Mouse (Mus musculus): ENCODE data around the gene Rptor.

Gene Rptor

GRCm38 (mm10) chr11:119653336-119653735 is 50.6 kb downstream of the Rptor start:
- peak; percentile 21 for DNase-seq (ENCODE audit: low spot score)

- no peak for DNase-seq (ENCODE audit: low spot score)
Observed at GRCm38 (mm10) chr11:119657534-119657933, 54.8 kb downstream of the Rptor start.

DNA sequence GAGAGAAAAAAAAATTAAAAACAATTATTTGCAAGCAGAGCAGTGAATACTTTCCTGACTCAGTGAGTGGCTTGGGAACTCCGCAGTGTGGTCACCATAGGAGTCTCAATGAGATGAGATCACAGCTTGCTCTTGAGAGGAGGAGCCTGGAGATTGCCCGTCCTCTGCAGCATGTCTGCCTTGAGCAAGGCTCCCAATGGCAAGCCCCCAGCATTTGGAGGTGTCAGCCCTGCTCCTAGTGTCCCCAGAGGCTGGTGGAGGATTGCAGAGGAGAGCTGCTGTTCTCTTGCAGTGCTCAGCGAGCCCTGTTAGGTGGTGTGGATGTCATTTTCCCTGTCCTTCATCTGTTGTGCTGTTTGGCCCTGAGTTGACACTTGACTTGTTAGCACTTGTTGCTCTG is 56.6 kb downstream of the Rptor start:
- no peak for DNase-seq (ENCODE audit: low spot score)

GRCm38 (mm10) chr11:119661479-119661878 is 58.8 kb downstream of the Rptor start:
- DNase-seq (ENCODE audit: low spot score), result peak; percentile 82

DNA sequence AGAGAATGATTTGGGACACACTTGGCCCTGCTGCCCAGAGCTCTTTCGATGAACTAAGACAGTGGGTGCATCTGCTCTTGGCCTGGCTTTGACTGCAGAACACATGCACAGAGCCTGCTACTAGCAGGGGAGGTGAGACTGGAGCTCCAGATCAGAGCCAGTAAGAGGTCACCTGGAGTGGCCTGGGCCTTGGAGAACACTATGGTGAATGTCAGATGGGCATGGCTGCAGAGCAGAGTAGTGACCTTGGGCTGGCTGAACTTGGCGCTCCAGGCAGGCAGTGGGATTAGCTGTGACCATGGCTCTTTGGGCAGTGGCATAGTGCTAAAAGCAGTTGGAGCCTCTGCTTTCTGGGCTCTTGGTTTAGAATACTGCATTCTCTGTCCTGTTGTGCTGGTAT is 61.2 kb downstream of the Rptor start:
- no peak for DNase-seq (ENCODE audit: low spot score)

DNA sequence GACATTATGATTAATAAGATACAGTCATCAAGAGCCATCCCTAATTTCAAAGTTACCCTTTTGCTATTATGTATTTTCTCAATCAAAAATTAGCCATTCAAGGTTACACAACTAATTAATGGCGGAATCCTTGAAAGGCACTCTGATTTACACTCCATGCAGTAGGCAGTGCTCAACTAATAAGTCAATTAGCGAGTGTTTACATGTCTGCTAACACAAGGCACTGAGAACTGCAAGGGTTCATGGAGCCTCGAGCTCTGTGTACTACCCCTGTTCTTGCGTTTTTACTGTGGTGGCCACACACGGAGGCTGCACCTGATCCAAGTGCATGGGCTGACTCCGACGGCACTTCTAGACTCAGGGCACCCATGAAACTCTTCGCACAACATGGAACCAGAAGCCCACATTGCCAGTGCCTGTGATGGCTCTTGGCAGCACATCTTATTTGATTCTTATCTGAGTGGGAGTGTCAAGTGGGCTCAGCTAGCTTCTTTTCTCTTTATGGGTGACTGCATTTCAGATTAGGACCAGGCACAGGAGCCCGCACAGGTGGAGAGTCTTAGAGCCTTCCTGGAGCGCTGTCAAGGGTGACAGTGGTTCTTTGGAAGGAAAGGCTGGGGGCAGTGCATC is 62.1 kb downstream of the Rptor start:
- no peak for DNase-seq (ENCODE audit: low spot score)

DNA sequence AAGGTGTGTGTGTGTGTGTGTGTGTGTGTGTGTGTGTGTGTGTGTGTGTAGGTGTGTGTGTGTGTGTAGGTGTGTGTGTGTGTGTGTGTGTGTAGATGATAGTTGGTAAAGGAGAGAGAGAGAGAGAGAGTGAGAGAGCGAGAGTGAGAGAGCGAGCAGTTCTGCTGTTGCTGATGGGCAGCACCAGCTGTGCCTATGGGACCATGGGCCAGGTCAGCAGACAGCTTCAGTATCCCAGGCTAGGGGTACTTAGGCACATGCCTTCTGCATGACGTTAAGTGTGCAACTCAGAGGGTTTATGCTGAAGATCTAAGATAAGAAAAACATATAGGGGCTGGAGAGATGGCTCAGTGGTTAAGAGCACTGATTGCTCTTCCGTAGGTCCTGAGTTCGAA is 62.6 kb downstream of the Rptor start:
- DNase-seq (ENCODE audit: low spot score), result no peak

DNA sequence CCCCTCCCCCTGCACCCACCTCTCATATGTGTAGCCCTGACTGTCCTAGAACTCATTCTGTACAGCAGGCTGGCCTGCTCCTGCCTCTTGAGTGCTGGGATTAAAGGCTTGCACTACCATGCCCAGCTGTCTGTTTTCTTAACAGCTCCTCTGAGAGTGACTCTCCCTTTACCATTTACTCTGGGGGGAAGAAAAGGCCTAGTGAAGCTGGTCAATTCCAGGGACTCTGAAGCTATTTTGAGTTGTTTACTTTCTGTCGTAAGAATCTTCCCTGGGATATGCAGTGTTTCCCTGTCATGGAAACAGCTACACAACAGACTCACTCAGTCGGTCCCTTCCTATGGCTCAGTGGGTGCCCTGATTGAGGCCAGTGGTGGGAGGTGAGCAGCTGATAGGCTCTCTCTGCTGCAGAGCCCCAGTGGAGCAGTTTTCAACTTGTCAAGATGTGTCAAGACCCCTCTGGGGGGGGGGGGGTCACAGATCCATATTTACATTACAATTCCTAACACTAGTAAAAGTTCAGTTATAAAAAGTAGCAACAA is 63.9 kb downstream of the Rptor start:
- DNase-seq (ENCODE audit: low spot score), result peak; percentile 11

- DNase-seq (ENCODE audit: low spot score), result no peak
Observed at GRCm38 (mm10) chr11:119670690-119671666, 68.3 kb downstream of the Rptor start.

DNA sequence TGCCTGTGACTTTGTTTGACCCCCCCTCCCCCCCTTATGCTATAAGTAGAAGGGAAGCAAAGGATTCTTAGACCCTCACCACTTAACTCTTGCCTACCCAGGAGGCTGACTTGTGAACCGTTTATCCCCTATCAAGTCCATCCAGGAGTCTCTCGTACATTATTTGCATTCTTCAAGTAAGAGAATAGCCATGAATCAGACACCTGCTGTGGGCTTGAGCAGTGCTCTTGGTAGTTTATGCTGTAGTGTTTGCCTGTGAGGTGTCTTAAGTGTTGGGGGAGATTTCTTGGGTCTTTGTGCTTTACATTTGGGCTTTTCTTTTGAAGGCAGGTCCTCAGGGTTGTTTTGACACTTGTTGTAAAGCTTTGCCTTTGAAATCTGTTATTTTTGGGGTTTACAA is 69.3 kb downstream of the Rptor start:
- no peak for DNase-seq (ENCODE audit: low spot score)

DNA sequence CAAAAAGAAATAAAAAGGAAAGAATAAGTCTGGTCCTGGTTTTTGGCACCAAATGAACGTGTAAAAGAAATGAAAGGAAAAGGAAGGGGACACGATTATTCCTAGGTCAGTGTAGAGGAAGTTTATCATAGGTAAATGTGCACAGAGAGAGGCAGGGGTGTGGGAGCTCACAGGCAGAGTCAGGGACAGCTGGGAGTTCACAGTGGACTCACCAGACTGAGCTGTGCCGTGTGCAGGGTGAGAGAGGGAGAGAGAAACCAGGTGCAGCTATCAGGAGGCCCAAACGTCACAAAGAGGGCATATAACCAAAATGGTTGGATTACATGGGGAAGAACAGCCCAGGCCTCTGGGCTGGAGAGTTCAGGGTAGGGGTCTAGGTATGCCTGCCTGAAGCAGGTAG is 70.1 kb downstream of the Rptor start:
- DNase-seq (ENCODE audit: low spot score), result no peak

DNA sequence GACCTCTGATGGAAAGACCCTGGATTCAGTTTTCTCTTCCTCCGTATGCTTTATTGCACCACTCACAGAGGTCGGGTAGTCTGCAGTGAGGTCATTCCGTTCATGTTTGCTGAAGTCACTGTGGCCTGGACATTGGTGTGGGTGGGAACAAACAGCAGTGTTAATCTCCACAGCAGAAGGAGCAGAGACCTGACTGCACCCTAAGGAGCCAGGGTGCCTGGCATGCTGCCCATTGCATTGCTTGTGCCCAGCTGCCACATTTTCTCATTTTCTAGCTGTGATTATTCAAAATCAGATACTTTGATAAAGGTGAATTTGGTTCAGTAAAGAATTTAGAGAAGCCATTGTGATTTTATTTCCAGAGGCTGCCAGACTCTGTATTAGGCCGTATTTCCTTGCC is 72.1 kb downstream of the Rptor start:
- no peak for DNase-seq (ENCODE audit: low spot score)

DNA sequence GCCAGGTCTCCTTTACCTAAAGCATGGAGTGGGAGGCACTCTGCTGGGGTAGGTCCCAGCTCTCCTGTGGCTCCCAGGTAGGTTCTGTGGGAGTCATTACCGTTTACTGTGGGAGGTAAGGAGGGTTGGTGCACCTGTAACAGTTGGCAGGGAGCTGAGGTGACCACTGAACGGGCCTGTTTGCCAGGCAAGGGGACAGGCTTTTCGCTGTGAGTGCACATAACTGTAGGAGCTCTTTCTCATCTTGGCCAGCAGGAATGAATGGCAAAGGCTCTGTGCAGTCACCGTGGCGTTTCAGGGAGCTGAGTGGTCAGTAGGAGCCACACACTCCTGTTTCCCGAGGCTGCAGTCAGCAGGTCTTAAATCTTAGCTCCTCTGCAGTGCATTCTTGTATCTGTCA is 72.8 kb downstream of the Rptor start:
- DNase-seq (ENCODE audit: low spot score), result no peak

DNA sequence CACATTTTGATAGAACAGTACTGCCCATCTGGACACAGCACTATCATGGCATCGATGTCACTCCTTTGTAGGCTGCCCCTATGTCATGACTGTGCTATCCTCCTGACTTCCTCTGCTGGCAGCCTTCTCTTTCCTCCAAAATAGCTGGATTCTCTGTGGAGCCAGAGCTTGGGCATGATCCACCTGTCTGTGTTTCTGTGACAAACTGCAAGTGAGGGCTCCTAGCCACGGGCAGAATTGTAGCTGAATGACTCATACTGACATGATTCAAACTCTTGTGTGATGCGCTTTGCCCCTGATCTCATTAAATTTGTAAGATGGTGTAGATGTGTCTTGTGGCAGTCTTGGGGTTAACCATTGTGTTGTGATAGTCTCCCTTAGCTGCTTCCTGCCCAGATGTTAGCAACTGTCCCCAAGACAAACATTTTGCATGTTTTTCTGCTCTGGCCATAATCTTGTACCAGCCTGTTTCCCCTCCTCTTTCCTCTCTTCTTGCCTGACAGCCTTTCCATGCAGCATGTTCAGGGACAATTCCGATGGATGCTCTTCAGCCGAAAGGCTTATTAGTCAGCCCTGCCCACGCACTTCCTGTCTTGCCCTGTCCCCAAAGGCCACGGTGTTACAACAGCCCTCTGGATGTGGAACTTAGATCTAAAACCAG is 74.2 kb downstream of the Rptor start:
- peak; percentile 37 for DNase-seq (ENCODE audit: low spot score)

DNA sequence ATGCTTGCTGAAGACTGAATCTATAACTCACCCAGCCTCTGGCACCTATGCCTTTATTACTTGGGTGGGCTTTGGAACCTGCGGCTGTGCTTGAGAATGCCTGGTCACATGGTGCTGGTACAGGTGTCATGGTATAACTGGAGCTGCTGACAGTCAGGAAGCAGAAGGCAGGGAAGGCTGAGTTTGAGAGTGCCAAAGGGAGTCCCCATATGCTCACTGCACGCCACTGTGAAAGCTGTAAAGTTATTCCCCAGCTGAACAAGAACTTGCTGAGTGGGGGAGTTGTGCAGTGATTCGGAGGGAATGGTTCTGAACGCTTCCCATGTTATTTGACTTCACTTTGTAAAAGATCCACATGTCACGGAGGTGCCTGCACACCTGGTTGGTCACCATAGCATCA is 75.7 kb downstream of the Rptor start:
- DNase-seq (ENCODE audit: low spot score), result no peak

DNA sequence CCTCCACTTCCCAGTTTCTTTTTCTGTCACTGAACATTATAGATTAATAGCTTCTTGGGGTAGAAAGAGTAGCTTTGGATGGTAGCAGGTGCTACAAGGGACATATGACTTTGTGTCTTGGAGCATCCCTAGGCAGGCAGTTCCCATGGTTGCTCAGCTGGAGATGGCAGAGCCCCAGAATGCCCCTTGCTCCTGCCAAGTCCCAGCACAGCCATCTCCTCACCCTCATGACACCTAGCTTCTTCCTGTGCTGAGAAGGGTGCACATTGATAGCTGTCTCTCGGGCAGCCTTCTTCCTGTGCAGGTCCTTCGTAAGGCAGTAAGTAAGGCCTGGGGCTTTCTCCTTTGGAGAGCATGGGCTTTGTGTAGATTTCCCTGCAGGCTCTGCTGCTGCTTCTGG is 78.0 kb downstream of the Rptor start:
- DNase-seq (ENCODE audit: low spot score), result no peak

GRCm38 (mm10) chr11:119682285-119682684 is 79.6 kb downstream of the Rptor start:
- DNase-seq (ENCODE audit: low spot score), result no peak

DNA sequence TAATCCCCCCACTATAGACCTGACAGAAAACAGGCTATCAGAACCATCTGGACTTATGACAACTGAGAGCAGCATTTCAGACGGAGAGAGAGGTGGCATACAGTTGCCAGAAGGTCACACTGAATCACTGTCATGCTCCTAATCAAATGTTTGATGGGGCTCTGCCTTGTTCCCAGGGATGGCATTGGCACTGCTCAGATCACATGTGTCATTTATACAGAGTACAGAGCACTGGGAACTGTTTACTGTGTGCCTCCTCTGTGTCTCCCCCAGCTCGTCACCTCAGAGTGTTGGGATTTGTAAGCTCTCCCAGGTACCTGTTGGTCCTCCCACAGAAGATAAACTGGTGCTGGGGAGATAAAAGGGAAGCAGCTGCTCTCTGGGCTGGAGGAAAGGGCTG is 81.1 kb downstream of the Rptor start:
- no peak for DNase-seq (ENCODE audit: low spot score)

GRCm38 (mm10) chr11:119685477-119685876 is 82.8 kb downstream of the Rptor start:
- peak; percentile 56 for DNase-seq (ENCODE audit: low spot score)

DNA sequence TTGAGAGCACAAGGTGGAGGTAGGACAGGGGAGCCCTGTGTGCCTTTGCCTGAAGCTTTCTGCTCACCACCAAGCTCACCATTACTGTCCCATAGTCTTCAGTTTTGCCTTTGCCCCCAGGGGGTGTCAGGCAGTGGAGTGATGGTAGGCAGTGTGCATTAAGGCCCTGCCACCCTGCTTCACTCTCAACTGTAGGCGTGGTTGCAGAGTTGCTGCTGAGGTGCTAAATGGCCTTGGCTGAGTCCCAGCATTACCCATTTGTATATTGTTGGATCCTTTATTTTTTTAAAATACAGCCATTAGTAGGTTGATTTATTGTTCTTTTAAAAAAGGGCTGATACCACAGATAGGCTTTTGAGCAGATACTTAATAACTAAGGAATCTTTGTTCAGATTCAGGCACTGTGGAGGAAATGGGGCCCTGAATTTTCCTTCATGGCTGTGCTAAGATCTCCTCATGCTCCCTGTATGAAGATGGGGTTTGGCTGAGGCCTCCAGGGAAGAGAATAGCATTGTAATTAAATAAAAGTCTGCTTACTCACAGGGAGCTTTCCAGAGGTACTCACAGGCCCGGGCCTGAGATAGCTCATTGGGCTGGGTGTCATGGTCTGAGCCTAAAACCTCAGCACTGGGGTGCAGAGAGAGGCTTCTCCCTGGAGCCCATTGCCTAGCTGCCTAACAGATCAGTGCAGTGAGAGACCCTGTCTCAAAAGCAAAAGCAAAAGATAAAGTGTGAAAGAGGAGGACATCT is 83.4 kb downstream of the Rptor start:
- DNase-seq (ENCODE audit: low spot score), result no peak

GRCm38 (mm10) chr11:119687316-119687715 is 84.6 kb downstream of the Rptor start:
- no peak for DNase-seq (ENCODE audit: low spot score)

- no peak for DNase-seq (ENCODE audit: low spot score)
Observed at GRCm38 (mm10) chr11:119687966-119688365, 85.3 kb downstream of the Rptor start.
